In genomic region chr16:95941575-95941974, GRCm38 (mm10) we compare ENCODE assay signal across 16 mouse cellular contexts.
"Had no signal": no experiment of that assay in that cellular context is flagged by ENCODE, and none has a peak within 500 bp of the region (broad histone marks: within the 10 kb centered on the region; RNA-seq: fewer than 3 reads in every experiment).

No protein-coding gene starts in this region.

- ATAC-seq: midbrain, embryonic 16.5 days had no signal

- H3K4me3 ChIP-seq: midbrain, embryonic 10.5 days; neural tube, embryonic 12.5 days; stomach, embryonic 15.5 days had no signal

- H3K27ac ChIP-seq: liver, embryonic 14.5 days; midbrain, embryonic 10.5 days; neural tube, embryonic 12.5 days; stomach, embryonic 15.5 days; stomach, postnatal 0 days had no signal

- H3K36me3 ChIP-seq: midbrain, embryonic 10.5 days; neural tube, embryonic 12.5 days; stomach, embryonic 15.5 days had no signal

- H3K4me1 ChIP-seq: midbrain, embryonic 10.5 days; neural tube, embryonic 12.5 days; stomach, embryonic 15.5 days had no signal

- H3K27me3 ChIP-seq: neural tube, embryonic 12.5 days; stomach, embryonic 15.5 days had no signal

- H3K9me3 ChIP-seq: stomach, embryonic 15.5 days had no signal

- DNase-seq: lung, adult 18-20 months; lung, embryonic 14.5 days; lung, postnatal 10 days; lung, postnatal 4 days; midbrain, embryonic 14.5 days; retina, postnatal 1 day; right cerebral cortex, adult 18-20 months; thymus, adult 2 months; thymus, postnatal 25 days; thymus, postnatal 4 days had no signal

- H3K4me2 ChIP-seq: lung, embryonic 14.5 days; neural tube, embryonic 12.5 days; stomach, embryonic 15.5 days had no signal

- H3K9ac ChIP-seq: liver, embryonic 14.5 days; lung, embryonic 14.5 days; neural tube, embryonic 12.5 days; stomach, embryonic 15.5 days had no signal
